Mouse (Mus musculus) 3134 (cell line): ENCODE results near the gene Runx2.

Experiments used
- DNase-seq: peaks from one replicate; pipeline ENCODE4 v3.0.0-alpha.2; 2011; ENCODE audit warnings: low spot score; ENCODE audit not compliant: insufficient read length; ENCODE audit errors: extremely low read depth

Gene Runx2

DNA sequence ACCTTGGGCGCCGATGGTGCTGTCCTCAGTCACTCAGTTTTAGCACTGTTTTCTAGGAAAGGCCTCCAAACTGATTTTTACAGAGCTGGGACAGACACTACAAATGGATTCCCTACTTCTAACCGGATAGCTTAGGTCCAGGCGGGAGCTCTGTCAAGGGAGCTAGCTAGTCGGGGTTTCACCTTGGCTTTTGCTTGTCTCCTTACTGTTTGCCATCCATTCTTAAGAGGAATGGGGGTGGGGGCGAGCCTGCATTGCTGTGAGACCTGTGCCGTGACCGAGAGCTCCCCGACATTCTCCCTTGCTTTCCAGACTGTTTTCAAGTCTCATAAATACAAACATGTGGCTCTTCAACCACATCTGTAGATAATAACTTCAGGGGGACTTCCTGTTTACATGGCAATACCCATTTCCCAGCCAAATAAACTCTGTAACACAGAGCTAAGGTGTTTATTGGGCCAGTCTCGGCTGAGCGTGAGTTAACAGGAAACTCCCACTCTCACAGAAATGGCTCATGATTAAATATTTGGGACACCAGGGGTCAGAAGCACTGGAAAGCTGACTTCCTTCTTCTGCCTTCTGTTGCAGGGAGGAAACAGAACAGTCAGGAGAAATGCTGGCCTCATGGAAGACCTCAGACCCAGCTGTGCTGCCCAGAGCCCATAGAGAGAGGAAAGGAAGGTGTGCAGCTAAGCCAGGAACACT is 213.1 kb downstream of the Runx2 start:
- no peak for DNase-seq

GRCm38 (mm10) chr17:44599856-44600255 is 214.7 kb downstream of the Runx2 start:
- DNase-seq: peak; percentile 56

GRCm38 (mm10) chr17:44599132-44599531 is 215.5 kb downstream of the Runx2 start:
- no peak for DNase-seq

DNA sequence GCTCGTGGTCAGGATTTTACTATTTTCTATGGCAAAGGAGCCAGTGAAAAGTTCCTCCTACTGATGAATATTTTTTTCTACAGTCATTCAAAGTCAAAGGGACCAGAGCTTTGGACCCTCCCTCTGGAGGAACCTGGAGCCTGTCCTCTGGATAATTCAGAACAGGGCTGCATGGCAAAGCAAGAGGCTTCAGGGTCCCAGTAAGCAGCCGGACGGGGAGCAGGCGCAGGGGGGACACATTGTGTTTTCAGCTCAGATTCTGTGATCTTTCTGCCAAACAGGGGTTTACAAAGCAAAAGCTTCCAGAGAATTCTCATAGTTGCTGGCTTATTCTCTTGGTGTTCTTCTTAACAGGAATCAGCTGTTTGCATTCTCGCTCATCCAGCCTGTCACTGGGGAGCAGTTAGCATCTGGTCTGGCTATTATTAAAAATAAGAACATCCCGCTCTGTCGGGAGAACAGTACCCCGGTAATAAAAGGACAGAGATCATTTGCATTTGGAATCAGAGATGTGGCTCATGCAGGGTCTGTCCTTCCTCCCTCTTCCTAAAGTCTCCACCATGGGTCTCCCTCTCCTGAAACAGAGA is 216.6 kb downstream of the Runx2 start:
- DNase-seq: no peak

DNA sequence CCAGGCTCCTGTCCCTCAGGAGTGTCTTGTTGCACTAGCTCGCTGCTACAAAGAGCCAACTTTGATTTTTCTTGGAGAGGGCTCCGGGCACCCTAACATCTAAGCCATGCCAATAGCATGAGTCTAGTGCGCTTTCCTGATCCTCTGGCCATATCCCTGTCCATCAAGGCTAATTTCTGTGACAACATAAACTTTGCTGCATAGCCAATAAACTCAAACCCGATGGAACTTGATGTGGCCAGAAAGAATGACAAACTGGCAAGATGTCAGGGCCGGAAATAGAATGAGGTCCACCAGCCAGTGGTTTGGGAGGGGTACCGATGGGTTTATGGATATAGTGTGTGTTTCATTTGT is 221.9 kb downstream of the Runx2 start:
- no peak for DNase-seq

GRCm38 (mm10) chr17:44592067-44592736 is 222.4 kb downstream of the Runx2 start:
- peak; percentile 40 for DNase-seq

DNA sequence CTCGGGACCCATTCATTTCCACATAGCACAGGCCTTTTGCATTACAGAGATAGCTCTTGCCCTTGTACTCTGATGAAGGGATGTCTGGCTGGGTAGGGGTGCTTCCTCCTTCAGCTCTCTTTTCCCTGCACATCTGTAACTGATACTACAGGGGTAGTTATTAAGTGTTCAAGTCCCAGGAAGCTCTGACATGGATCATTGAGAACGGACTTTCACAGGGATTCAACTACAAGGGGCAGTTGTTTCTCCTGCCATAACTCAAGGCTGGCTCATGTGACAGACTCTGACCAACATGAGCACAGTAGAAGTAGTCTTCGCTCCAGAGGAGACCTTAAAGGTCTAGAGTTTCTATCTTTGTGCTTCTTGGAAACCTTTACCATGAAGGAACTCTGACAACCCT is 226.1 kb downstream of the Runx2 start:
- DNase-seq: no peak

DNA sequence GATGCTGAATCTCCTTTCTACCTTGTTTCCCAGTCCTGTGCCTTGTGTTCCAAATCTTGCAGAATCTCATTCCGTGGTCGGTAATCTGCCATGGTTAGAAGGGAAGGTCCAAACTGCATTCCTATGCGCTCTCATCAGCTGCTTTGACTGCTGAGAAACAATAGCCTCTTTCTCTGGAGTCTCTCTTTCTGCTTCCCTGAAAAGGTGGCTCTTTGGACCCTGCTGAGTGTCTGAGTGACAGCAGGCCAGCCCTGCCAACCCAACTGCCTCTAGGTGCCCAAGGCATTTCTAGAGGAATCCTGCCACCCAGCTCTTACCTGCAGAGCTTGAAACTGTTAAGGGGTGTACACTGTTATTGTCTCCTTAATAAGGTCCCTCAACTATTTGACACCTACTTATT is 226.6 kb downstream of the Runx2 start:
- peak; percentile 62 for DNase-seq

- DNase-seq: no peak
Observed at GRCm38 (mm10) chr17:44586196-44586595, 228.4 kb downstream of the Runx2 start.

GRCm38 (mm10) chr17:44584781-44585180 is 229.8 kb downstream of the Runx2 start:
- DNase-seq: no peak

GRCm38 (mm10) chr17:44577791-44578190 is 236.8 kb downstream of the Runx2 start:
- DNase-seq: no peak

GRCm38 (mm10) chr17:44570899-44571298 is 243.7 kb downstream of the Runx2 start:
- no peak for DNase-seq

DNA sequence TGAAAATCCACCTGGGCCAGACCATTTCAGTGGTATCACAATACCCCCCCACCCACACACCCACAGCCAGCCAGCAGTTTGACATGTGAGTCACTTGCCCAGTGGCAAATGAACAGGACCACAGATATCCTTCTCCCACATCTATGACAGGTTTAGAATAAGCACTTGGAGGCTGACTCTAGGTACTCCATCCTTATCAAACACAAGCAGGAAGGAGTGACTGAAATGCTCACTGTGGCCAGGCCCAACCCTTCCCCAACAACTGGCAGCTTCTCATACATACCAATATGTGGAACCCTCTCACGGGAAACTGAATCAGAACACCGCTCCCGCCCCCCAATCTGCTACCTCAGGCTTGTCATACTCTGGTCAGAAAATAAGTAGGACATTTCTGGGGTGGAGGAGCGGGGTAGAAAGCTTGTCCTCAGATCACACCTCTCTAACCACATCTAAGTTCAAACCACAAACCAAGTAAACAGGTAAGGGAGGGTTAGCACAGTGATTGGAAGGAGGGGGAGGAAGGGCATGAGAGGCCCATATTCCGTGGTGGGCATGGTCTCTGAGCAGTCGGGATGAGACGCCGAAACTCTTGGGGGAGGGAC is 245.5 kb downstream of the Runx2 start:
- DNase-seq: no peak

GRCm38 (mm10) chr17:44566992-44567391 is 247.6 kb downstream of the Runx2 start:
- DNase-seq: no peak

- no peak for DNase-seq
Observed at GRCm38 (mm10) chr17:44565884-44566515, 248.6 kb downstream of the Runx2 start.

DNA sequence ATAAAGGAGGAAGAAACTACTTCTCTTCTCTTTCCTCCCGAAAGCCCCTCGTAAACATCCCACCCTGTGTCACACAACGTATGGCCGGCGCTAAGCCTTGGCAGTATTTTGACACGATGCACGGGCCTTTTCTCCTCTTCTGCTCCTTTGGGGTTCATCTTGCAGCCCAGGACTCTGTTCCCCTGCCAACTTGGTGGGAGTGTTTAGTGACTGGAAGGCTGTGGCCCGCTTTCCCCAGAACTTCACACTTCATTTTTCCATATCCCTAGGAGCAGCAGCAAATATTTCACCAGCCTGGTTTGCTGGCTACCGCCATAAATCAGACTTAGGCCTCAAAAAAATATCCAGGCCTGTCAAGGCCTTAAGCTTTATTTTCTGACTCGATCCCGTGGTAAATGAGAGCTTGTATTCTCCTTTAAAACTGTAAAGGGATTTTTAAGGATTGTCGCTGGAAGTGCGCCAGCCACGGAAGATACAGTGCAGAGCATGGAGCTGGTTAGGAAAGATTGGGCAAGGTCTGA is 249.2 kb downstream of the Runx2 start:
- DNase-seq: no peak

- DNase-seq: no peak
Observed at GRCm38 (mm10) chr17:44564611-44565198, 249.9 kb downstream of the Runx2 start.

- no peak for DNase-seq
Observed at GRCm38 (mm10) chr17:44560016-44560415, 254.6 kb downstream of the Runx2 start.

DNA sequence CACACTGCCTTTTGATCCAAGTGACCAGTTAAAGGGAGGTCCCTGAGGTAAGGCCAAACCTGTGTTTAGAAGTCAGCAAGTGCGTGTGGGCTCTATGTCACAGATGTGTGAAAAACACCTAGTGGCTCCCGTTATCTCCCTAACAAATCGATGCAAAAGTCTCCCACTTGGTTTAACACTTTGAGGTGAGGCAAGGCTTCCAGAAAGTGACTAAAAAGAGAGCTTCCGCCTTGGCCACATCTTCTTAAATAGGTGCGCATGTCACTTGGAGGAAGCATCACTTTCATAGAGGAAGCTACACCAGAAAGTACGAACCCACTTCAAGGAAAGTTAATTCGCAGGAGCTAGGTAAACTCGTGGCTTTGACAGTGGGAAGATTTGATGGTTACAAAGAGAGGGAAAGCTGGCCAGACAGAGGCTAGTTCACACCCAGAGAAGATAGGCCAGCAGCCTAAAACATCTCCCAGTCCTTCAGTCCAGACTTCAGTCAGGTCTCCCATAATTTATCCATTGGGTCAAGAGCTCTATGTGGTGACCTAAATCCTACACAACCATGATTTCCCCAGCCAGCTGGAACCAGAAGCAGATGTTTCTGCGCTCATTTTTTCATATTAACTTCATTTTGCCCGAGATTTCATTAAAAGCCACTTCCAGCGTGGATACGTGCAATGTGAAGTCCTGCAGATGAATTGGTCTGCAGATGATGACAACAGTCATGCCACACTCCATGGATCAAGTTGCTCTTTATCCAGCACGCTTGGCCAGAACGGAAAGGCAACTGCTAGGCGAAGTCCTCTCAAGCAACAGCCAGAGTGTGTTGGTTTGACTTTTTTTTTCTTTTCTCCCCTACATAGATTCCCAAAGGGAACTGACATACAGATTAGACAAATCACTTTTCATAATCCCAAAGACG is 257.1 kb downstream of the Runx2 start:
- DNase-seq: no peak

GRCm38 (mm10) chr17:44554941-44555340 is 259.7 kb downstream of the Runx2 start:
- no peak for DNase-seq
